Mouse (Mus musculus) liver, embryonic 14 days (tissue): ENCODE data around the gene Zan. TPM values are rescaled to one million over a fixed set of nuclear protein-coding genes. Genes with fewer than 3 reads are reported as not detected.

Source experiments
- polyA plus RNA-seq: library from polyadenylated mRNA; depleted of rRNA; stranded (reverse); fragments of >200 nt; gene quantifications from 2 replicates; pipeline ENCODE4 v1.2.3, GENCODE M21; 2012; rRNA removed

Gene Zan
- polyA plus RNA-seq, result 0.14 and 0.20 TPM in 2 replicates

GRCm38 (mm10) chr5:137476964-137477363 is at the start of gene Zan:
Zan (minus strand) TSS chr5:137477064.

GRCm38 (mm10) chr5:137518436-137518835 is 41.6 kb upstream of the Zan start, which contains the start of gene Gigyf1:
Gigyf1 (plus strand) TSS chr5:137518548.

GRCm38 (mm10) chr5:137501709-137502666 is 25.1 kb upstream of the Zan start, which contains the start of gene Pop7:
Pop7 (minus strand) TSS chr5:137502518.

GRCm38 (mm10) chr5:137349384-137350204 is 127.3 kb downstream of the Zan start, which contains the start of gene Ephb4:
Ephb4 (plus strand) TSS chr5:137350109.

GRCm38 (mm10) chr5:137333512-137334174 is 143.2 kb downstream of the Zan start, which contains the start of gene Slc12a9:
Slc12a9 (minus strand) TSS chr5:137333597.

Other genes with a start within 250 kb of the Zan start
- 15.0 and 20.1 TPM in 2 replicates for gene Ache, start 189.5 kb downstream of the Zan start, polyA plus RNA-seq
- 7.1 and 9.5 TPM in 2 replicates for gene Ufsp1, start 182.4 kb downstream of the Zan start, polyA plus RNA-seq
- gene Srrt, start 169.4 kb downstream of the Zan start, polyA plus RNA-seq, result 103 and 106 TPM in 2 replicates
- gene Trip6, start 162.7 kb downstream of the Zan start, polyA plus RNA-seq, result 6.6 and 7.1 TPM in 2 replicates
- gene Slc12a9, start 143.5 kb downstream of the Zan start, polyA plus RNA-seq, result 2.0 and 2.3 TPM in 2 replicates
- 7.3 and 7.7 TPM in 2 replicates for gene Ephb4, start 127.0 kb downstream of the Zan start, polyA plus RNA-seq
- 20.0 and 23.2 TPM in 2 replicates for gene Pop7, start 25.5 kb upstream of the Zan start, polyA plus RNA-seq
- gene Gigyf1, start 41.5 kb upstream of the Zan start, polyA plus RNA-seq, result 5.6 and 5.7 TPM in 2 replicates
- 0.26 and 0.44 TPM in 2 replicates for gene Epo, start 56.2 kb upstream of the Zan start, polyA plus RNA-seq
- 173 and 208 TPM in 2 replicates for gene Gnb2, start 56.4 kb upstream of the Zan start, polyA plus RNA-seq
- gene Actl6b, start 76.5 kb upstream of the Zan start, polyA plus RNA-seq, result 0.03 TPM in 1 of 2 replicates, not detected in the other
- gene Tfr2, start 92.8 kb upstream of the Zan start, polyA plus RNA-seq, result 35.1 and 42.1 TPM in 2 replicates
- 26.8 and 31.0 TPM in 2 replicates for gene Mospd3, start 124.0 kb upstream of the Zan start, polyA plus RNA-seq
- 10.6 and 11.9 TPM in 2 replicates for gene Pcolce, start 136.7 kb upstream of the Zan start, polyA plus RNA-seq
- gene Fbxo24, start 151.9 kb upstream of the Zan start, polyA plus RNA-seq, result 0.01 and 0.02 TPM in 2 replicates
- gene Lrch4, start 152.1 kb upstream of the Zan start, polyA plus RNA-seq, result 10.5 and 14.1 TPM in 2 replicates
- 5.4 and 5.8 TPM in 2 replicates for gene Gm20605, start 152.1 kb upstream of the Zan start, polyA plus RNA-seq
- gene Sap25, start 164.3 kb upstream of the Zan start, polyA plus RNA-seq, result 12.0 and 14.2 TPM in 2 replicates
- gene Irs3, start 168.7 kb upstream of the Zan start, polyA plus RNA-seq, result 0.01 TPM in 1 of 2 replicates, not detected in the other
- gene Agfg2, start 207.7 kb upstream of the Zan start, polyA plus RNA-seq, result 18.0 and 21.6 TPM in 2 replicates